Mouse (Mus musculus) forebrain, embryonic 16.5 days (tissue): Measurements from ENCODE around the gene Mapk8ip1. TPM values are rescaled to one million over a fixed set of nuclear protein-coding genes. Genes with fewer than 3 reads are reported as not detected.

Experiments
- microRNA-seq: library from miRNA; unstranded; fragments of <30 nt; microRNA quantifications from one replicate; pipeline ENCODE4, GENCODE M21; 2017
- polyA plus RNA-seq: library from polyadenylated mRNA; unstranded; fragments of >200 nt; fragmentation: Nextera tagmentation; extraction: Ambion mirVana; gene quantifications from 2 replicates; pipeline ENCODE4 v1.2.1, GENCODE M21; 2015

Gene Mapk8ip1
- polyA plus RNA-seq, 1 experiment from 2014 or later = 101 TPM

Small RNAs within 50 kb of the gene (microRNA-seq; reads per million reads assigned to microRNA genes)
- 0.83 reads per million for gene Mir7000

Other genes starting within 250 kb of the Mapk8ip1 start
- gene Pex16, start 26.6 kb downstream of the Mapk8ip1 start, polyA plus RNA-seq = 38.3 and 42.0 TPM in 2 replicates
- gene Large2, start 26.4 kb downstream of the Mapk8ip1 start, polyA plus RNA-seq = 1.4 and 2.4 TPM in 2 replicates
- 5.7 and 8.6 TPM in 2 replicates for gene 1700029I15Rik, start 18.7 kb downstream of the Mapk8ip1 start, polyA plus RNA-seq
- gene Cry2, start 32.8 kb upstream of the Mapk8ip1 start, polyA plus RNA-seq = 40.1 and 46.8 TPM in 2 replicates
- 10.6 and 12.7 TPM in 2 replicates for gene Slc35c1, start 59.3 kb upstream of the Mapk8ip1 start, polyA plus RNA-seq
- gene Chst1, start 198.4 kb upstream of the Mapk8ip1 start, polyA plus RNA-seq = 18.8 and 27.3 TPM in 2 replicates